Mouse (Mus musculus) midbrain, embryonic 13.5 days (tissue): ENCODE data around the gene G6pc2. TPM values are rescaled to one million over a fixed set of nuclear protein-coding genes. Genes with fewer than 3 reads are reported as not detected.

Experiments
- ATAC-seq: fragments of 200-750 bp; cut with Nextera tagmentation; 2 replicates; pipeline ENCODE4 v1.8.0; 2017; ENCODE audit warnings: mild to moderate bottlenecking, moderate TSS enrichment, moderate library complexity
- H3K27ac ChIP-seq: fragments of 300-500 bp; sonication (generic); 2 replicates; pipeline ENCODE4 v1.5.1; 2015; ENCODE audit warnings: inconsistent platforms, mild to moderate bottlenecking, moderate library complexity
- H3K27me3 ChIP-seq: fragments of 300-500 bp; sonication (generic); 2 replicates; pipeline ENCODE4 v1.6.1; 2015; ENCODE audit warnings: mild to moderate bottlenecking, inconsistent platforms
- H3K36me3 ChIP-seq: fragments of 300-500 bp; sonication (generic); 2 replicates; pipeline ENCODE4 v1.6.1; 2015; ENCODE audit warnings: mild to moderate bottlenecking, inconsistent platforms
- H3K4me1 ChIP-seq: fragments of 300-500 bp; sonication (generic); replicated peaks from 2 replicates; pipeline ENCODE4 v1.6.1; 2015; ENCODE audit warnings: inconsistent platforms
- H3K4me2 ChIP-seq: fragments of 300-500 bp; sonication (generic); replicated peaks from 2 replicates; pipeline ENCODE4 v1.6.1; 2015; ENCODE audit warnings: moderate library complexity, mild to moderate bottlenecking, inconsistent platforms
- H3K4me3 ChIP-seq: fragments of 300-500 bp; sonication (generic); replicated peaks from 2 replicates; pipeline ENCODE4 v1.5.1; 2015; ENCODE audit warnings: mild to moderate bottlenecking, inconsistent platforms
- H3K9ac ChIP-seq: fragments of 300-500 bp; sonication (generic); replicated peaks from 2 replicates; pipeline ENCODE4 v1.6.1; 2015; ENCODE audit warnings: mild to moderate bottlenecking, inconsistent platforms
- H3K9me3 ChIP-seq: fragments of 300-500 bp; sonication (generic); 2 replicates; pipeline ENCODE4 v1.6.1; 2016; ENCODE audit warnings: mild to moderate bottlenecking, inconsistent platforms
- WGBS: fragments of 180-500 bp; shearing (Covaris S2); methylation state at CpG from one replicate; pipeline ENCODE4 v1.1.7; 2015; 5-methylcytosine and 5-hydroxymethylcytosine counted together
- polyA plus RNA-seq: library from polyadenylated mRNA; unstranded; fragments of >200 nt; fragmentation: Nextera tagmentation; extraction: Ambion mirVana; gene quantifications from 2 replicates; pipeline ENCODE4 v1.2.1, GENCODE M21; 2015

G6pc2 gene
- not detected in 2 replicates for polyA plus RNA-seq

DNA sequence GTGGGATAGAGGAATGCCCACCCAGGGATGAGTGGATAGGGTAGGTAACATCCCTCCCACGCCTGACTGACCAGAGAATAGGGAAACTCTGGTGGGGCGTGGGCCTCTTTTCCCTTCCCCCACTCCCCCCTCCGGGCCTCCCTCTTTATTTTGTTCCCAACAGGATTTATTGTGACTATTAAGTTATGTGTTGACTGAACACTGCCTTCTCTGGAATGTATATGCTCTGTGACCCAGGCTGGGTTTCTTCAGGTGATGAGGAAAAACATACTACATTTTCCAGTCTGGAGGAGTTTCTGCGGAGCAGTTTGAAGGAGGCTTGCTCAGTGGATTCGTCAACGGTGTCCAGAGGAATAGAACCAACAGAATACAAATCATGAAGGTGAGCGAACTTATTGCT is at the start of gene G6pc2:
G6pc2 (plus strand) TSS at position 301 of the 400 bp plus-strand sequence.
- ATAC-seq: no peak
- WGBS: 86% methylated on average over 7 of the region's 7 CpGs
- H3K27ac ChIP-seq: no peak within 1 kb of the TSS
- no peaks in the 10 kb centered on the region for H3K36me3 ChIP-seq
- H3K4me1 ChIP-seq: peaks cover under 1% of the 10 kb centered on the region
- no peak within 1 kb of the TSS for H3K9ac ChIP-seq
- no peaks in the 10 kb centered on the region for H3K9me3 ChIP-seq
- H3K4me3 ChIP-seq: no peak within 1 kb of the TSS
- no peak within 1 kb of the TSS for H3K4me2 ChIP-seq
- no peaks in the 10 kb centered on the region for H3K27me3 ChIP-seq

DNA sequence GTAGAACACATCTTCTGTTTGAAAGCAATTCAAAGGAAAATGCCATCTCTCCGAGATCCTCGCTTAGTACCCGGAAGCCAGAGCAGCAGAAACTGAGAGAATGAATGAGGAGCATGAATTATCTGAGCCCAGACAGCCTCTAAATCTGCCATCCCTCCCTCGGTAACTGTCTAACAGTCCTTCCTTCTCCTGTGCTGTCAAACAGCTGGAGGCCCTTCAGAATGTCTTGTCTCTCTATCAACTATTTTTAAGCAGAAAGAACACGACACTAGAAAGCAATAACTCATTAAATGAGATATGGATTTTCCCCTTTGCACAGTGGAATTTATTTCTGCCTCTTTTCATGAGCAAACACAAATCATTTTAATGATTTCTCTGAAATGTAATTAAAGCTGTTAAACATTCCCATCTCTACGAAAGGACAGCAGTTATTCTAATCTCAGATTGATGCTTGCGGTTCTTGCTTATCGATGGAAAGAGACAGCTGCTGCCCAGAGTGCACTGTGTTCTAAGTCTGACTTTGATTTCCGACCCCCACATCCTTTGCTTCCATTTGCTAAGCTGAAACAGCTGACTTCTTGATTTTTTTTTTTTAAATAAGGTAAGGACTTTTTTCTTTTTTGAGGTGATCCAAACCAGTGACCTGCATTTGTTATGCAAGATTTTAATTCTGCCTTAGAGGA is 40.3 kb upstream of the G6pc2 start:
- H3K9ac ChIP-seq: no peak overlapping the region
- no peak overlapping the region for H3K27ac ChIP-seq
- 79% methylated on average over 9 of the region's 9 CpGs for WGBS
- H3K4me3 ChIP-seq: no peak overlapping the region
- no peaks in the 10 kb centered on the region for H3K27me3 ChIP-seq
- H3K4me1 ChIP-seq: no peaks in the 10 kb centered on the region
- ATAC-seq: no peak
- no peaks in the 10 kb centered on the region for H3K36me3 ChIP-seq
- H3K4me2 ChIP-seq: no peak overlapping the region
- no peaks in the 10 kb centered on the region for H3K9me3 ChIP-seq

DNA sequence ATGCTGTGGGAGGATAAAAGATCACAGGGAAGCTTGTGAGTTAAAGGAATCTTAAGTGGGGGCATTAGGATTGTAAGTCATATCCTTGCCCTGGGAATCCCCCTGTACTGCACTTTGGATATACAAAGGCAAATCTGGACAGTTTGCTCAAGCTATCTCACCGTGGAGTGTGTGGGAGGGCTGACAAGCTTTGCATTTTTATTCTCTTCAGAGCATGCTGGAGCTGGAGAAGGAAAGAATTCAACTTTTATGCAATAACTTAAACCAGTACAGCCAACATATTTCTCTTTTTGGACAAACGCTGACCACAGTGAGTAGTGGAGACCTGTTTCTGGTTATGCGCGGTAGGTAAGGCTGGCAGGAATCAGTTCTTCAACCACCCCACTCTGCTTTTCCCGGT is 35.6 kb upstream of the G6pc2 start:
- Histone ChIP-seq H3K9ac (no peak overlapping the region), H3K36me3 (no peaks in the 10 kb centered on the region), H3K27me3 (no peaks in the 10 kb centered on the region), H3K27ac (no peak overlapping the region), H3K9me3 (no peaks in the 10 kb centered on the region), H3K4me1 (no peaks in the 10 kb centered on the region), H3K4me2 (no peak overlapping the region), H3K4me3 (no peak overlapping the region)
- 65% methylated on average over 5 of the region's 5 CpGs for WGBS
- no peak for ATAC-seq

DNA sequence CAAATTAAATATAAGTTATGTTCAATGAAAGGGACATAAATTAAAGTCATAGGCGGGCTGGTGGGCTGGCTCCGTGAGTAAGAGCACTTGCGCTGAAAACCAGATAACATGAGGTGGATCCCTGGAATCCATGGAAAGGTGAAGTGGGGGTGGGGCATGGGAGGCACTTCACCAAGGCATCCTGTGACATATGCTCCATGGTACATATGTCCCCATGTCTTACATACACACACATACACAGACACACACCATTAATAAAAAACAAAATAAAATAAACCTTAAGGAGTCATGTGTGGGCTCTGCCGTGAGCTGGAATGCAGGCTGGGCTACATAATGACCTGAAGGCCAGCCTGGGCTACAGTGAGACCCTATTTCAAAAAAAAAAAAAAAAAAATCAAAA is 31.2 kb upstream of the G6pc2 start:
- Histone ChIP-seq H3K4me3 (no peak overlapping the region), H3K4me2 (no peak overlapping the region), H3K27me3 (no peaks in the 10 kb centered on the region), H3K9me3 (no peaks in the 10 kb centered on the region), H3K9ac (no peak overlapping the region), H3K27ac (no peak overlapping the region), H3K4me1 (no peaks in the 10 kb centered on the region), H3K36me3 (no peaks in the 10 kb centered on the region)
- 98% methylated on average over 4 of the region's 4 CpGs for WGBS
- no peak for ATAC-seq

DNA sequence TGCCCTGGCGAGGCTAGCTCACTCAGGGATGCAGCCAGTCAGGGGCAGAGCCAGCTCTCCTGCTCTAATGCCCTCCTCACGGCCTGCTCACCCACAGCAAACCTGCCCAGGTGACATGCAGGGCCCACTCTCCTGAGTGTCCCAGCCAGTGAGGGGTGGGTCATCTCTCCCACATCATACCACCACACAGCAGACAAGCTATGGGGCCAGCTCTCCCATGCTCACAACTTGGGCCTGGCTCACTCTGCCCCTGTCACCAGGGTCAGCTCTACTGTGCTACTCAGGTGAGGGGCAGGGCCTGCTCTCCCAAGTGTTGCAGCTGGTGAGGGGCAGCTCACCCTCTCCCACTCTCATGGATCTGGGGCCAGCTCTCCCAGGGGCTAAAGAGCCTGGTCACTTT is 22.9 kb upstream of the G6pc2 start:
- Histone ChIP-seq H3K4me2 (no peak overlapping the region), H3K9me3 (no peaks in the 10 kb centered on the region), H3K4me1 (no peaks in the 10 kb centered on the region), H3K4me3 (no peak overlapping the region), H3K27me3 (no peaks in the 10 kb centered on the region), H3K27ac (no peak overlapping the region), H3K9ac (no peak overlapping the region), H3K36me3 (0 out of 2 replicates have a peak, but pooled peaks cover 2% of the 10 kb centered on the region)
- 91% methylated on average over 2 of the region's 2 CpGs for WGBS
- peak; percentile 24; the same call in 1 of the 2 replicates for ATAC-seq

DNA sequence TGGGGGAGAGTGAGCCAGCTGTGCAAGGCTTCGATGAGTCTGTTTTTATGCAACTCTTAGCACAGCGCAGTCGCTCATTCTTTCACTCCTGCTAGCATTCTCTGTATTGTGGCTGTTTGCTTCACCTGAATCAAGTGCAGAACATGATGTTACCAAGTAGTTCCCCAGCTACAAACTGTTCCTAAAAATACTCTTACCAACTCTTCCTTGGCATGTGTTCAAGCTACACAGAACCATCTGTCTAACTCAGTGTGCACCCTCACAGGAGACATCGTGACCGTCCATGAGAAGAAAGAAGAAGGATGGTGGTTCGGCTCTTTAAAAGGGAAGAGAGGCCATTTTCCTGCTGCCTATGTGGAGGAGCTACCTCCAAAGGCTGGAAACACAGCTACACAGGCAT is 22.1 kb upstream of the G6pc2 start:
- no peak overlapping the region for H3K27ac ChIP-seq
- H3K4me2 ChIP-seq: no peak overlapping the region
- H3K36me3 ChIP-seq: peaks cover 8% of the 10 kb centered on the region
- WGBS: 94% methylated on average over 6 of the region's 6 CpGs
- ATAC-seq: no peak
- no peaks in the 10 kb centered on the region for H3K9me3 ChIP-seq
- H3K4me3 ChIP-seq: no peak overlapping the region
- H3K9ac ChIP-seq: no peak overlapping the region
- H3K4me1 ChIP-seq: no peaks in the 10 kb centered on the region
- no peaks in the 10 kb centered on the region for H3K27me3 ChIP-seq

DNA sequence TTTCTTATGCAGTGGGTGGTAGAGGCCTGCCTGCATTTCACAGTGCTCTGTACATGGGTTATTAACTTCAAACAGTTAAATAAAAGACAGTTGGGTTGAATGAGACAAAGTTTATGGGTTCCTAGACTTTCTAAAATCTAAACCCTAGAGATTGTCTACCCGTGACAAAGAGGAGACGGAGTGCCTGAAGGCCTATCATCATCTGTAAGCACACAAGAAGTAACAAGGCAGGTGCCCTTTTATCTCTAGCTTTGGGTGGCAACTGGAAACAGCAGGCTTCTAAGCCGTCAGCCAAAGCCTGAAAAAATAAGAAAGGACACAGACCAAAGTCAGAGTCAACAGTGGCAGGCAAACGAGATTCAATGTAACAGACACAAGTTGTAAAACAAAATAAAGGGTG is 21.7 kb upstream of the G6pc2 start:
- H3K4me1 ChIP-seq: no peaks in the 10 kb centered on the region
- WGBS: 62% methylated on average over 4 of the region's 4 CpGs
- no peak overlapping the region for H3K9ac ChIP-seq
- H3K27ac ChIP-seq: no peak overlapping the region
- no peak overlapping the region for H3K4me2 ChIP-seq
- no peaks in the 10 kb centered on the region for H3K9me3 ChIP-seq
- H3K36me3 ChIP-seq: peaks cover 12% of the 10 kb centered on the region
- no peak overlapping the region for H3K4me3 ChIP-seq
- no peak for ATAC-seq
- H3K27me3 ChIP-seq: no peaks in the 10 kb centered on the region

DNA sequence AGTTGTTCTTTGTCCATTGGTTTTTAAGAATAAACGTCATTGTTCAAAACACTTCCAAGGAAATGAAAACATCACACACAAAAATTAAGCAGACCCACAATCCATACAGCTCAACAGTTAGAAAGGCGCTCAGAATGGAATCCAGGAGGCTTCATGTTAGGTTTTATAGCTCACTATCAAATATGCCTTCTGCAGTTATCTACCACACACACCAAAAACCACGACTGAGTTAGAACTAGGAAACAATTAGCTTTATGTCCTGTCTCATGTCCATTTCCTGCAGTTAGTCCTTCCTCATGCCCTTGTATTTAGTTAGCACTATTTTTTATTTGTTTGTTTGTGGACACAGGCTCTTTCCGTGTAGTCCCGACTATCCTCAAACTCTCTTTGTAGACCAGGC is 19.8 kb upstream of the G6pc2 start:
- Histone ChIP-seq H3K27ac (no peak overlapping the region), H3K4me1 (no peaks in the 10 kb centered on the region), H3K9me3 (no peaks in the 10 kb centered on the region), H3K27me3 (no peaks in the 10 kb centered on the region), H3K9ac (no peak overlapping the region), H3K36me3 (peaks cover 15% of the 10 kb centered on the region), H3K4me2 (no peak overlapping the region), H3K4me3 (no peak overlapping the region)
- ATAC-seq: no peak
- 93% methylated on average over 5 of the region's 5 CpGs for WGBS

DNA sequence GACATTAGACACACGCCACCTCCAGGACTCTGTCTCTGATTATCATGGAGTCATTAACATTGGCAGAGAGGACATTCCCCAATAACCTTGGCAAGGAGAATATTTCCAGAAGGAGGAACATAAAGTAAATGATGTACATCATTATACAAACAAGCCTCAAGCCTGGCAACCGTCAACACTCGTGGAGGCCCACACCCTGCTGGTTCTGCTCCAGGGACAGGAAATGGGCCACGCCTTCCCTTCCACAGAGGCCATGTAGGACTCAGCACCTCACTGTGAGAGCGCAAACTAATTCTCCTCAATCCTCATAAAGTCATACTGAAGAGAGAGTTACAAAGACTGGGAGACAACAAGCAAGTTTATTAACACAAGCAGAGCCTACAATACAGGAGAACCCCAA is 17.3 kb upstream of the G6pc2 start:
- Histone ChIP-seq H3K27me3 (no peaks in the 10 kb centered on the region), H3K4me1 (no peaks in the 10 kb centered on the region), H3K36me3 (peaks cover 15% of the 10 kb centered on the region), H3K27ac (no peak overlapping the region), H3K9me3 (no peaks in the 10 kb centered on the region), H3K4me2 (no peak overlapping the region), H3K4me3 (no peak overlapping the region), H3K9ac (no peak overlapping the region)
- no peak for ATAC-seq
- 94% methylated on average over 5 of the region's 5 CpGs for WGBS

DNA sequence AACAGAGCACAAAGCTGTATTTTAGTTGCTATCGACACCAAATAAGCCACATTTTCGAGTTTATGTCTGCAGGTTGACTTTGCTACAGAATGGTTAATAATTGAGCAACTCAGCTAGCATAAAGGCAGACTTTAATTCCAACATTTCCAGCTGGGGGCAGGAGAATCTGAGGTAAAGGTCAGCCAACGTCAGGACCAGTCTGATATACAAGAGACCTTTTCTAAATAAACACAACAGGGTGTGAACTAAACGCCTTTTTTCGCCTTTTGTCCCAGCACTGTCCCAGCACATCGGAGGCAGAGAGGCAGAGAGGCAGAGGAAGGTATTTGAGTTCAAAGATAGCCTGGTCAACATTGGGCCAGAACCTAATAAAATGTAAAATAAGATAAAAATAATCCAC is 5.7 kb upstream of the G6pc2 start:
- H3K27ac ChIP-seq: no peak overlapping the region
- no peaks in the 10 kb centered on the region for H3K27me3 ChIP-seq
- 20% methylated on average over 6 of the region's 6 CpGs for WGBS
- H3K36me3 ChIP-seq: peaks cover 12% of the 10 kb centered on the region; the same call in 1 of the 2 replicates
- H3K9me3 ChIP-seq: no peaks in the 10 kb centered on the region
- peaks cover 14% of the 10 kb centered on the region for H3K4me1 ChIP-seq
- peak overlapping the region; percentile 91 for H3K4me2 ChIP-seq
- H3K4me3 ChIP-seq: peak overlapping the region; percentile 81
- no peak for ATAC-seq
- H3K9ac ChIP-seq: peak overlapping the region; percentile 70

DNA sequence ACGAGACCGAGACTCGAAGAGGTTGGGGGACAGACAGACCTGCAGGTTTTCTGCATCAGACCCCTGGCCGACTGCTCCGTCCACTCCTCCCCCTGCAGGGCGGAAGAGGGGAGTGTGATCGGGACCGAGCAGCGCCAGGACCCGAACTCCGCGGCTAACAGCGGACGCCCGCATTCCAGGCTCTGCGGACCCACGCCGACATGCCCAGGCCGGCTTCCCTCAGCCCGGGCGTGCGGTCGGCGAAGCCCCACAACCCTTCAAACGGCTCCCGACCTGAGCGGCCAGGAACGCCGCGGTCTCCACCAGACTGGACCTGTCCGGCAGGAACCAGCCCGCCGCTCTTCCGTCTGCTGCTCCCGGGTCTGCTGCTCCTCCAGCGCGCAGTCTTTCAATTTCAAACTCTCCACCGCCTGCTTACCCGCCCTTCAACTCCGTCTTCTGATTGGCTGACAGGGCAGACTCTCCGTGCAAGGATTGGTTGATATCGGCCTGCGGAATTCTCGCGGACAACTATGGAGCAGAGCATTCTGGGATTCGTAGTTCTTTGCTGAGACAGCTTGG is 5.0 kb upstream of the G6pc2 start, which contains the start of gene Spc25:
Spc25 (minus strand) TSS at position 404 of the 561 bp plus-strand sequence.
- Histone ChIP-seq H3K9me3 (no peaks in the 10 kb centered on the region), H3K4me1 (peaks cover 14% of the 10 kb centered on the region), H3K27me3 (no peaks in the 10 kb centered on the region), H3K27ac (peak within 1 kb of the TSS; percentile 58; the same call in 1 of the 2 replicates), H3K9ac (peak within 1 kb of the TSS; percentile 70), H3K36me3 (peaks cover 11% of the 10 kb centered on the region; the same call in 1 of the 2 replicates), H3K4me3 (peak within 1 kb of the TSS; percentile 81), H3K4me2 (peak within 1 kb of the TSS; percentile 91)
- WGBS: under 1% methylated on average over 46 of the region's 46 CpGs
- peak; percentile 99 for ATAC-seq

DNA sequence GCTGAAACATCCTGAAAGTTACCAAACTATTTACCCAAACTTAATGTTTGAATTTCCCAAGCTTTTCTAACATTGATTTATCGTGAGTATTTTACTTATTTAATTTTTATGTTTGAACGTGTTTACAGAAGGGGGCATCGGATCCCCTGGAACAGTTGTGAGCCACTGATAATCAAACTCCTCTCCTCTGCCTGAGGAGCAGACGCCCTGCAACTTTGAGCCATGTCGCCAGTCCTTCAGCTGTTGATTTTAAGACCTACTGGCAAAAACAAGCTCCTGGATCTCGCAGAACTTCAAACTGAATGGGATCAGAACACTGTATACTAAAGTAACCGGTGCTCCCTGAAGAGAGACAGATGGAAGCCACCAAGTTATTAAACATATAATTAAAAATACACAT is 4.3 kb upstream of the G6pc2 start:
- no peak overlapping the region for H3K27ac ChIP-seq
- 0 out of 2 replicates have a peak, but pooled peaks have one; percentile 13 for ATAC-seq
- H3K36me3 ChIP-seq: peaks cover 4% of the 10 kb centered on the region; the same call in 1 of the 2 replicates
- no peaks in the 10 kb centered on the region for H3K9me3 ChIP-seq
- H3K4me3 ChIP-seq: no peak overlapping the region
- peaks cover 14% of the 10 kb centered on the region for H3K4me1 ChIP-seq
- WGBS: 29% methylated on average over 7 of the region's 7 CpGs
- no peak overlapping the region for H3K9ac ChIP-seq
- H3K4me2 ChIP-seq: no peak overlapping the region
- no peaks in the 10 kb centered on the region for H3K27me3 ChIP-seq
